Mouse (Mus musculus): ENCODE data around the gene Usp29.

Gene Usp29

GRCm38 (mm10) chr7:6814971-6815370 is 84.6 kb downstream of the Usp29 start:
- DNase-seq (ENCODE audit: extremely low read depth, low read depth, low spot score) = no peak

GRCm38 (mm10) chr7:6816706-6817376 is 86.5 kb downstream of the Usp29 start:
- no peak for DNase-seq (ENCODE audit: extremely low read depth, low read depth, low spot score)

- no peak for DNase-seq (ENCODE audit: extremely low read depth, low read depth, low spot score)
Observed at GRCm38 (mm10) chr7:6820296-6820695, 89.9 kb downstream of the Usp29 start.

- no peak for DNase-seq (ENCODE audit: extremely low read depth, low read depth, low spot score)
Observed at GRCm38 (mm10) chr7:6822633-6823032, 92.3 kb downstream of the Usp29 start.

- DNase-seq (ENCODE audit: extremely low read depth, low read depth, low spot score) = no peak
Observed at GRCm38 (mm10) chr7:6823673-6824072, 93.3 kb downstream of the Usp29 start.

- peak; percentile 93 for DNase-seq (ENCODE audit: extremely low read depth, low read depth, low spot score)
Observed at GRCm38 (mm10) chr7:6825966-6826647, 95.7 kb downstream of the Usp29 start.

GRCm38 (mm10) chr7:6829148-6829547 is 98.8 kb downstream of the Usp29 start:
- no peak for DNase-seq (ENCODE audit: extremely low read depth, low read depth, low spot score)

GRCm38 (mm10) chr7:6834950-6835349 is 104.6 kb downstream of the Usp29 start:
- DNase-seq (ENCODE audit: extremely low read depth, low read depth, low spot score) = no peak

- no peak for DNase-seq (ENCODE audit: extremely low read depth, low read depth, low spot score)
Observed at GRCm38 (mm10) chr7:6835351-6835750, 105.0 kb downstream of the Usp29 start.

- no peak for DNase-seq (ENCODE audit: extremely low read depth, low read depth, low spot score)
Observed at GRCm38 (mm10) chr7:6837297-6837925, 107.0 kb downstream of the Usp29 start.

- DNase-seq (ENCODE audit: extremely low read depth, low read depth, low spot score) = no peak
Observed at GRCm38 (mm10) chr7:6837926-6838554, 107.7 kb downstream of the Usp29 start.

- DNase-seq (ENCODE audit: extremely low read depth, low read depth, low spot score) = no peak
Observed at GRCm38 (mm10) chr7:6840860-6841259, 110.5 kb downstream of the Usp29 start.

- DNase-seq (ENCODE audit: extremely low read depth, low read depth, low spot score) = no peak
Observed at GRCm38 (mm10) chr7:6849495-6849894, 119.1 kb downstream of the Usp29 start.

- no peak for DNase-seq (ENCODE audit: extremely low read depth, low read depth, low spot score)
Observed at GRCm38 (mm10) chr7:6850321-6850720, 119.9 kb downstream of the Usp29 start.

- no peak for DNase-seq (ENCODE audit: extremely low read depth, low read depth, low spot score)
Observed at GRCm38 (mm10) chr7:6851256-6851655, 120.9 kb downstream of the Usp29 start.

GRCm38 (mm10) chr7:6851717-6852503 is 121.5 kb downstream of the Usp29 start:
- DNase-seq (ENCODE audit: extremely low read depth, low read depth, low spot score) = no peak

- DNase-seq (ENCODE audit: extremely low read depth, low read depth, low spot score) = no peak
Observed at GRCm38 (mm10) chr7:6855613-6856405, 125.4 kb downstream of the Usp29 start.

GRCm38 (mm10) chr7:6858694-6859270 is 128.4 kb downstream of the Usp29 start:
- DNase-seq (ENCODE audit: extremely low read depth, low read depth, low spot score) = no peak

- DNase-seq (ENCODE audit: extremely low read depth, low read depth, low spot score) = no peak
Observed at GRCm38 (mm10) chr7:6860689-6861088, 130.3 kb downstream of the Usp29 start.

- DNase-seq (ENCODE audit: extremely low read depth, low read depth, low spot score) = peak; percentile 8
Observed at GRCm38 (mm10) chr7:6866351-6866750, 136.0 kb downstream of the Usp29 start.

Measured in fat pad, adult 2 months (tissue).